Mouse (Mus musculus) stomach, postnatal 0 days (tissue): ENCODE results near the gene Gja5. TPM values are rescaled to one million over a fixed set of nuclear protein-coding genes. Genes with fewer than 3 reads are reported as not detected.

Source experiments
- ATAC-seq: fragments of 200-750 bp; cut with Nextera tagmentation; 2 replicates; pipeline ENCODE4 v1.8.0; 2017; ENCODE audit not compliant: low FRiP score, low TSS enrichment
- DNase-seq: peaks from one replicate; pipeline ENCODE4 v3.0.0-alpha.2; 2016; ENCODE audit warnings: low spot score
- H3K27ac ChIP-seq: fragments of 300-500 bp; sonication (generic); replicated peaks from 2 replicates; pipeline ENCODE4 v1.5.1; 2014; ENCODE audit warnings: mild to moderate bottlenecking, control low read depth
- H3K27me3 ChIP-seq: fragments of 300-500 bp; sonication (generic); 2 replicates; pipeline ENCODE4 v1.6.1; 2014; ENCODE audit warnings: low read length; ENCODE audit not compliant: control insufficient read depth, insufficient read depth
- H3K36me3 ChIP-seq: fragments of 300-500 bp; sonication (generic); 2 replicates; pipeline ENCODE4 v1.6.1; 2014; ENCODE audit warnings: low read length, mixed read lengths; ENCODE audit not compliant: control insufficient read depth, insufficient read depth
- H3K4me1 ChIP-seq: fragments of 300-500 bp; sonication (generic); replicated peaks from 2 replicates; pipeline ENCODE4 v1.6.1; 2014; ENCODE audit warnings: antibody characterized with exemption; ENCODE audit not compliant: control insufficient read depth, insufficient read depth
- H3K4me2 ChIP-seq: fragments of 300-500 bp; sonication (generic); replicated peaks from 2 replicates; pipeline ENCODE4 v1.6.1; 2014; ENCODE audit warnings: low read depth, mild to moderate bottlenecking, control low read depth, moderate library complexity
- H3K4me3 ChIP-seq: fragments of 300-500 bp; sonication (generic); 2 replicates; pipeline ENCODE4 v1.5.1; 2014; ENCODE audit warnings: low read depth, low read length, control low read depth
- H3K9ac ChIP-seq: fragments of 300-500 bp; sonication (generic); 2 replicates; pipeline ENCODE4 v1.6.1; 2014; ENCODE audit warnings: mild to moderate bottlenecking, low read length, control low read depth, mixed read lengths
- H3K9me3 ChIP-seq: fragments of 300-500 bp; sonication (generic); 2 replicates; pipeline ENCODE4 v1.6.1; 2016; ENCODE audit warnings: low read length; ENCODE audit not compliant: control insufficient read depth
- CTCF ChIP-seq: IDR thresholded peaks from 2 replicates; pipeline ENCODE4 v1.5.1; 2016; ENCODE audit warnings: antibody characterized with exemption, low read depth, mild to moderate bottlenecking, moderate library complexity
- EP300 ChIP-seq: optimal IDR thresholded peaks from 2 replicates; pipeline ENCODE3; 2016; ENCODE audit warnings: antibody characterized with exemption
- WGBS: fragments of 180-500 bp; shearing (Covaris S2); extraction: QIAGEN DNeasy Blood & Tissue Kit; methylation state at CpG from one replicate; pipeline ENCODE4 v1.1.7; 2014; 5-methylcytosine and 5-hydroxymethylcytosine counted together
- polyA plus RNA-seq: library from polyadenylated mRNA; unstranded; fragments of >200 nt; fragmentation: Nextera tagmentation; extraction: Ambion mirVana; gene quantifications from 2 replicates; pipeline ENCODE4 v1.2.1, GENCODE M21; 2015

Gene Gja5
- polyA plus RNA-seq, 1 experiment from 2014 or later: 4.1 TPM

- H3K4me3 ChIP-seq: no peak overlapping the region
- no peaks in the 10 kb centered on the region for H3K9me3 ChIP-seq
- no peaks in the 10 kb centered on the region for H3K4me1 ChIP-seq
- no peak for TF ChIP-seq CTCF
- TF ChIP-seq EP300: no peak
- 65% methylated on average over 12 of the region's 12 CpGs for WGBS
- H3K27me3 ChIP-seq: no peaks in the 10 kb centered on the region
- DNase-seq (no peak), ATAC-seq (no peak)
- no peak overlapping the region for H3K9ac ChIP-seq
- no peak overlapping the region for H3K27ac ChIP-seq
- no peak overlapping the region for H3K4me2 ChIP-seq
- no peaks in the 10 kb centered on the region for H3K36me3 ChIP-seq
Measured at GRCm38 (mm10) chr3:96963088-96964034, 58.9 kb downstream of the Gja5 start.

GRCm38 (mm10) chr3:96970986-96971385 lies 66.5 kb downstream of the Gja5 start:
- Histone ChIP-seq H3K4me1 (no peaks in the 10 kb centered on the region), H3K9ac (no peak overlapping the region), H3K27ac (no peak overlapping the region), H3K4me3 (no peak overlapping the region), H3K4me2 (no peak overlapping the region), H3K36me3 (no peaks in the 10 kb centered on the region), H3K9me3 (no peaks in the 10 kb centered on the region), H3K27me3 (no peaks in the 10 kb centered on the region)
- 21% methylated on average over 7 of the region's 7 CpGs for WGBS
- ATAC-seq: no peak
- TF ChIP-seq EP300 (no peak), CTCF (no peak)
- no peak for DNase-seq

- H3K9ac ChIP-seq: no peak overlapping the region
- H3K36me3 ChIP-seq: no peaks in the 10 kb centered on the region
- H3K27ac ChIP-seq: no peak overlapping the region
- no peaks in the 10 kb centered on the region for H3K27me3 ChIP-seq
- 81% methylated on average over 7 of the region's 7 CpGs for WGBS
- TF ChIP-seq EP300: no peak
- no peak for TF ChIP-seq CTCF
- H3K4me2 ChIP-seq: no peak overlapping the region
- ATAC-seq (no peak), DNase-seq (no peak)
- H3K9me3 ChIP-seq: no peaks in the 10 kb centered on the region
- H3K4me3 ChIP-seq: no peak overlapping the region
- no peaks in the 10 kb centered on the region for H3K4me1 ChIP-seq
Measured at GRCm38 (mm10) chr3:96974467-96974866, 70.0 kb downstream of the Gja5 start.

- H3K27ac ChIP-seq: no peak overlapping the region
- no peaks in the 10 kb centered on the region for H3K27me3 ChIP-seq
- no peak for ATAC-seq
Measured at GRCm38 (mm10) chr3:96975628-96976027, 71.1 kb downstream of the Gja5 start.

GRCm38 (mm10) chr3:96977507-96977906 lies 73.0 kb downstream of the Gja5 start:
- WGBS: 94% methylated on average over 2 of the region's 2 CpGs
- no peak overlapping the region for H3K4me2 ChIP-seq
- no peak for ATAC-seq

More at GRCm38 (mm10) chr3:96975628-96976027, 71.1 kb downstream of the Gja5 start:
- H3K4me3 ChIP-seq: no peak overlapping the region
- no peaks in the 10 kb centered on the region for H3K4me1 ChIP-seq
- 78% methylated on average over 10 of the region's 10 CpGs for WGBS
- TF ChIP-seq EP300 (no peak), CTCF (no peak)
- H3K9me3 ChIP-seq: no peaks in the 10 kb centered on the region
- H3K36me3 ChIP-seq: no peaks in the 10 kb centered on the region
- no peak for DNase-seq
- H3K9ac ChIP-seq: no peak overlapping the region
- no peak overlapping the region for H3K4me2 ChIP-seq

GRCm38 (mm10) chr3:96978469-96978868 lies 74.0 kb downstream of the Gja5 start:
- no peaks in the 10 kb centered on the region for H3K4me1 ChIP-seq
- ATAC-seq (no peak), DNase-seq (no peak)
- H3K9me3 ChIP-seq: no peaks in the 10 kb centered on the region
- H3K27me3 ChIP-seq: no peaks in the 10 kb centered on the region
- H3K27ac ChIP-seq: no peak overlapping the region
- H3K36me3 ChIP-seq: no peaks in the 10 kb centered on the region
- no peak overlapping the region for H3K9ac ChIP-seq
- TF ChIP-seq EP300 (no peak), CTCF (no peak)
- H3K4me2 ChIP-seq: no peak overlapping the region
- 25% methylated on average over 6 of the region's 6 CpGs for WGBS
- no peak overlapping the region for H3K4me3 ChIP-seq

More at GRCm38 (mm10) chr3:96977507-96977906, 73.0 kb downstream of the Gja5 start:
- Histone ChIP-seq H3K27ac (no peak overlapping the region), H3K4me1 (no peaks in the 10 kb centered on the region), H3K36me3 (no peaks in the 10 kb centered on the region), H3K9ac (no peak overlapping the region), H3K4me3 (no peak overlapping the region), H3K27me3 (no peaks in the 10 kb centered on the region), H3K9me3 (no peaks in the 10 kb centered on the region)
- TF ChIP-seq EP300 (no peak), CTCF (no peak)
- no peak for DNase-seq
